Mouse (Mus musculus) liver, embryonic 16.5 days (tissue): ENCODE data around the gene Krtap1-4. TPM values are rescaled to one million over a fixed set of nuclear protein-coding genes. Genes with fewer than 3 reads are reported as not detected.
"Not testable (repeated sequence)": the region's sequence is repeated elsewhere in the genome, so short reads cannot be mapped to it uniquely, and the experiment has no call there.

ENCODE experiments used
- ATAC-seq: fragments of 200-750 bp; cut with Nextera tagmentation; 2 replicates; pipeline ENCODE4 v1.8.0; 2017; ENCODE audit warnings: low read depth, mild to moderate bottlenecking, moderate number of reproducible peaks, moderate library complexity
- H3K27ac ChIP-seq: fragments of 300-500 bp; sonication (generic); 2 replicates; pipeline ENCODE4 v1.5.1; 2014; ENCODE audit warnings: mild to moderate bottlenecking, low read length
- H3K27me3 ChIP-seq: fragments of 300-500 bp; sonication (generic); 2 replicates; pipeline ENCODE4 v1.6.1; 2014; ENCODE audit warnings: low read depth, low read length, mixed read lengths; ENCODE audit not compliant: control insufficient read depth, insufficient read depth
- H3K36me3 ChIP-seq: fragments of 300-500 bp; sonication (generic); 2 replicates; pipeline ENCODE4 v1.6.1; 2014; ENCODE audit warnings: mild to moderate bottlenecking; ENCODE audit not compliant: control insufficient read depth, insufficient read depth
- H3K4me1 ChIP-seq: fragments of 300-500 bp; sonication (generic); 2 replicates; pipeline ENCODE4 v1.6.1; 2014; ENCODE audit warnings: low read depth, low read length, mixed read lengths; ENCODE audit not compliant: control insufficient read depth
- H3K4me2 ChIP-seq: fragments of 300-500 bp; sonication (generic); 2 replicates; pipeline ENCODE4 v1.6.1; 2014; ENCODE audit warnings: low read depth, low read length, mixed read lengths
- H3K4me3 ChIP-seq: fragments of 300-500 bp; sonication (generic); 2 replicates; pipeline ENCODE4 v1.5.1; 2014; ENCODE audit warnings: low read depth, mild to moderate bottlenecking, low read length
- H3K9ac ChIP-seq: fragments of 300-500 bp; sonication (generic); 2 replicates; pipeline ENCODE4 v1.6.1; 2014; ENCODE audit warnings: low read depth, low read length
- H3K9me3 ChIP-seq: fragments of 300-500 bp; sonication (generic); replicated peaks from 2 replicates; pipeline ENCODE4 v1.6.1; 2016; ENCODE audit warnings: low read length; ENCODE audit not compliant: control insufficient read depth
- WGBS: fragments of 180-500 bp; shearing (Covaris S2); extraction: QIAGEN DNeasy Blood & Tissue Kit; methylation state at CpG from one replicate; pipeline ENCODE4 v1.1.7; 2014; ENCODE audit not compliant: insufficient replicate concordance; 5-methylcytosine and 5-hydroxymethylcytosine counted together
- polyA plus RNA-seq: library from polyadenylated mRNA; unstranded; fragments of >200 nt; fragmentation: Nextera tagmentation; extraction: Ambion mirVana; gene quantifications from 2 replicates; pipeline ENCODE4 v1.2.1, GENCODE M21; 2015

The Krtap1-4 gene
- polyA plus RNA-seq = not detected in 2 replicates

DNA sequence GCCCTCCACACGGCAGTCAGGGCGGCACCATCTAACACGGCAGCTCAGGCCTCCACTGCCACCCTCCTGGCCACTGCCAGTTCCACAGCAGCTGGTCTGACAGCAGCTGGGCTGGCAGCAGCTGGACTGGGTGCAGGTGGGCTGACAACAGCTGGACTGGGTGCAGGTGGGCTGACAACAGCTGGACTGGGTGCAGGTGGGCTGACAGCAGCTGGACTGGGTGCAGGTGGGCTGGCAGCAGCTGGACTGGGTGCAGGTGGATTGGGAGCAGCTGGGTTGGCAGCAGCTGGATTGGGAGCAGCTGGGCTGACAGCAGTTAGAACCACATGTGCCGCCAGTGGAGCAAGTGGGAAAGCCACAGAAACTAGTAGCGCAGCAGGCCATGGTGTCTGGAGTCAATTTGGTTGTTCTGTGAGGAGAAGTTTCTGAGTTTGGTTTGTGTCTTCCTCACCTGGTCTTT is at the start of gene Krtap1-4:
TSS of gene Krtap1-4 (minus strand) at position 410 of the 460 bp plus-strand sequence.
- Histone ChIP-seq H3K4me1 (no peaks in the 10 kb centered on the region), H3K9ac (no peak within 1 kb of the TSS), H3K27ac (no peak within 1 kb of the TSS), H3K9me3 (no peaks in the 10 kb centered on the region), H3K4me2 (no peak within 1 kb of the TSS), H3K27me3 (no peaks in the 10 kb centered on the region), H3K36me3 (no peaks in the 10 kb centered on the region), H3K4me3 (no peak within 1 kb of the TSS)
- 67% methylated on average over 5 of the region's 5 CpGs for WGBS
- no peak for ATAC-seq

DNA sequence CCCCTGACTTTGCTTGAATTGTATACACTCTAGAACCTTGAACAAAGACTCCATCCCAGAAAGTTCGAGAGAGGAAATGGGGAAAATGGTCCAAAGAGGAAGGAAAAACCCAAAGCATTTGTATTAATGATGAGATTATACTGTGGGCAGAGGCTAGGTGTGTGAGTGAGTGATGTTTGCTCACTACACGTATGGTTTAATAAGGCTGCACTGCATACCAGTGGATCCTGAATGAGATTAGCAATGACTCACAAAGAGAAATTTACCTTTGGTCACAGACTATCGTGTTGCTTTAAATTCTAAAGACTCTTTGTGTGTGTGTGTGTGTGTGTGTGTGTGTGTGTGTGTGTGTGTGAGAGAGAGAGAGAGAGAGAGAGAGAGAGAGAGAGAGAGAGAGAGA is 47.4 kb upstream of the Krtap1-4 start:
- Histone ChIP-seq H3K4me3 (no peak overlapping the region), H3K4me1 (no peaks in the 10 kb centered on the region), H3K4me2 (no peak overlapping the region), H3K27ac (no peak overlapping the region), H3K36me3 (no peaks in the 10 kb centered on the region), H3K27me3 (no peaks in the 10 kb centered on the region), H3K9ac (no peak overlapping the region), H3K9me3 (no peaks in the 10 kb centered on the region)
- ATAC-seq = no peak
- 40% methylated on average over 3 of the region's 3 CpGs for WGBS

DNA sequence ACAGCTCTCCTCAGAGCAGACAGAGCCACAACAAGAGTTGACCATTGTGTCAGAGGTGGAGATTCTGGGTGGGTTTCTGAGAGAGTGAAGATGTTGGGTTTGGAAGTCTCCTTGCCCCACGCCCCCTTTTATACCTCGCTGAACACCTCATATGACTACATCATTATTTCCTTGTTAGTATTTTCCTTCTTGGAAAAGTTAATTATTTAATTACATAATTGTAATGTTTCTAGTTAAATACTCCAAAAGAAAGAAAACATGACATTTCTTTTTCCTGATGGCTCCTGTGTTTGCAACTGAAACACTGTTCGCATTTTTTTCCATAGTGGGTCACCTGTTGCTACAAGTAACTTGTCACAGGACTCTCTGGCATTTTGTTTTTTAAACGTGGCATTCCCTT is 44.7 kb upstream of the Krtap1-4 start, which contains the start of gene Krtap4-1:
TSS of gene Krtap4-1 (minus strand) at position 101 of the 400 bp plus-strand sequence.
- H3K27ac ChIP-seq = no peak within 1 kb of the TSS
- no peak for ATAC-seq
- H3K36me3 ChIP-seq = no peaks in the 10 kb centered on the region
- 56% methylated on average over 4 of the region's 4 CpGs for WGBS
- H3K4me3 ChIP-seq = no peak within 1 kb of the TSS
- no peaks in the 10 kb centered on the region for H3K4me1 ChIP-seq
- no peaks in the 10 kb centered on the region for H3K27me3 ChIP-seq
- no peak within 1 kb of the TSS for H3K9ac ChIP-seq
- H3K4me2 ChIP-seq = no peak within 1 kb of the TSS
- no peaks in the 10 kb centered on the region for H3K9me3 ChIP-seq

DNA sequence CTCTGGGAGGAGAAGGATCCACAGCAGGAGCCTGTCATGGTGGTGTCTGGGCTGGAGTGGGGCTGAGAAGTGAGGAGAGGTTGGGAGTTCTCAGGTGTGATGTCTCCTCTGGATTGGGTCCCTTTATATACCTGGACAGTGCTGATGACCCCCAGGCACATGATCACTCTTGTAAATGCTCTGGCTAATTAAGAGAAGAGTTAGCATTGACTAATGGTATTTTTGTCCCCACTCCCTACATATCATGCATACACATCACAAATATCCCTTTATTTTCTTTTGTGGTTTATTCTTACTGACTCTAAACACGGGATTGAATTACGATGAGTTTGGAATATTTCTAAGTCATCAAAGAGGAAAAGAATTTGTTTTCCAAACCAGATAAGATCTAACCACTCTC is 36.9 kb upstream of the Krtap1-4 start, which contains the start of gene Gm11562:
TSS of gene Gm11562 (minus strand) at position 101 of the 400 bp plus-strand sequence.
- Histone ChIP-seq H3K4me3 (no peak within 1 kb of the TSS), H3K9ac (no peak within 1 kb of the TSS), H3K9me3 (no peaks in the 10 kb centered on the region), H3K4me1 (no peaks in the 10 kb centered on the region), H3K36me3 (no peaks in the 10 kb centered on the region), H3K27ac (no peak within 1 kb of the TSS), H3K27me3 (no peaks in the 10 kb centered on the region), H3K4me2 (no peak within 1 kb of the TSS)
- no peak for ATAC-seq
- WGBS = 55% methylated on average over 2 of the region's 2 CpGs

DNA sequence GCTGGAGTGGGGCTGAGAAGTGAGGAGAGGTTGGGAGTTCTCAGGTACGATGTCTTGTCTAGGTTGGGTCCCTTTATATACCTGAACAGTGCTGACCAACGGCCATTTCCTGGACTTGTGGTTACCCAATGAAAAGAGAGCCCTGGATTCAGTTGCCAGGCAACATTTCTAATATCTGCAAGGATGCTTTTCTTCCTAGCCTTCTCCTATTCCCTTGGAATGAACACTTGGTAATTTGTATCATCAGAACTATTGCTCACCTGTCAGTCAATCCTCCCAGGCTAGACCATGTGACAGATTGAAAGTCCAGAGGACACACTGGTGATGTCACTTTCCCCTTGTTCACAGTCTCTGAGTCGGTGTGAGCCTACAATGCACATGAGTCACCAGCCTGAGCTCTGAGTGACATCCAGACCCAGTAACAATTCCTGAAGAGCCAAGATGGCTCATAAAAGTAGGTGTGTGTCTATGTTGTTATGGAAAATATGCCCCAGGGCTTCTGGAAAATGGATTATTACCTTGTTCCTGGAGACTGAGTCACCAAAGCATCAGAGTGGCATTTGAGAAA is 31.4 kb upstream of the Krtap1-4 start, which contains the start of gene Krtap2-4:
TSS of gene Krtap2-4 (minus strand) at position 51 of the 568 bp plus-strand sequence.
- H3K4me2 ChIP-seq = no peak within 1 kb of the TSS
- WGBS = 35% methylated on average over 3 of the region's 3 CpGs
- H3K4me1 ChIP-seq = no peaks in the 10 kb centered on the region
- no peak within 1 kb of the TSS for H3K4me3 ChIP-seq
- H3K27ac ChIP-seq = no peak within 1 kb of the TSS
- H3K9me3 ChIP-seq = no peaks in the 10 kb centered on the region
- no peaks in the 10 kb centered on the region for H3K27me3 ChIP-seq
- no peaks in the 10 kb centered on the region for H3K36me3 ChIP-seq
- H3K9ac ChIP-seq = no peak within 1 kb of the TSS
- no peak for ATAC-seq

DNA sequence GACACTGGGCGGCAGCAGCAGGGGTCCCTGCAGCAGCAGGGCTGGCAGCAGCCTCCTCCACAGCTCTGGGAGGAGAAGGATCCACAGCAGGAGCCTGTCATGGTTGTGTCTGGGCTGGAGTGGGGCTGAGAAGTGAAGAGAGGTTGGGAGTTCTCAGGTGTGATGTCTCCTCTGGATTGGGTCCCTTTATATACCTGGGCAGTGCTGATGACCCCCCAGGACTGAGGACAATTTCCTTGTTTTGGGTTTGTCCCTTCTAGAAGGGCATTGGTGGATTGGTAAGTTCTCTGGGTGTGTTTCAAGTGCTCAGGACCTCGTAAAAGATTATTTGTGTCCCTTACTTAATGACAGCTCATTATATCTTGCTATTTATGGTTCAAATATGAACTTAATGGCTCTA is 26.6 kb upstream of the Krtap1-4 start, which contains the start of gene Gm11937:
TSS of gene Gm11937 (minus strand) at position 101 of the 400 bp plus-strand sequence.
- H3K27ac ChIP-seq = not testable (repeated sequence)
- WGBS = 43% methylated on average over 2 of the region's 2 CpGs

DNA sequence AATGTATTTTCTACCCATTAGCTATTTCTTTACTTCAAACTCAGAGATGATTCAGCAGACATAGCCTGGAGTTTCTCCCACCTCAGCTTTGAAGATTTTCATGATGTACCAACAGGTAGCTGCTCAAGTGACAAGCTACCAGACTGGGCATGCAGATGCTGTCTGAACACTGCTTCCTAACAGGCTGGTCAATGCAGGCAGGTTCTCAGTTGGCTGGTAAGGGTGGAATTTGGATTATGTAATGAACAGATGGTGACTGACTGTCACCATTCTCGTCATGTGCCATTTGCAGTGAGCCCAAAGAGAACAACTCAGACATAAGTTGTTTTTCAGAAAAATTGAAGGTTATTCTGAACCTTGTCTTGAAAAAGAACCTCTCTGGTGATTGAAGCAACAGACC is 25.7 kb upstream of the Krtap1-4 start:
- 39% methylated on average over 1 of the region's 1 CpGs for WGBS
- Histone ChIP-seq H3K9ac (no peak overlapping the region), H3K27me3 (no peaks in the 10 kb centered on the region), H3K36me3 (no peaks in the 10 kb centered on the region), H3K4me1 (no peaks in the 10 kb centered on the region), H3K27ac (no peak overlapping the region), H3K9me3 (no peaks in the 10 kb centered on the region), H3K4me3 (no peak overlapping the region), H3K4me2 (no peak overlapping the region)
- no peak for ATAC-seq

More for the DNA sequence above, 26.6 kb upstream of the Krtap1-4 start, which contains the start of gene Gm11937:
- H3K4me1 ChIP-seq, H3K4me2 ChIP-seq, H3K4me3 ChIP-seq, H3K36me3 ChIP-seq, H3K9ac ChIP-seq, H3K27me3 ChIP-seq, ATAC-seq, H3K9me3 ChIP-seq: not testable (repeated sequence)

DNA sequence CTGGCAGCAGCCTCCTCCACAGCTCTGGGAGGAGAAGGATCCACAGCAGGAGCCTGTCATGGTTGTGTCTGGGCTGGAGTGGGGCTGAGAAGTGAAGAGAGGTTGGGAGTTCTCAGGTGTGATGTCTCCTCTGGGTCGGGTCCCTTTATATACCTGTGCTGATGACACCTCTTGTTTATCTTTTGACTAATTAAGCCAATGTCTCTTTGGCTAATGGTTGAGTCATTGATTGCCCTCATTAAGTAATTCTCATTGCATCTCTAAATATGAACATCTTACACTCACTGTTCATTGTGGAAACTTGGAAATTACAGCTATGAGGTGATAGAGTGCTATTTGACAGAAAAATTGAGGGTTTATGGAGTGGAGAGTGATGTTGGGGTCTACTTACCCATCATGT is 19.8 kb upstream of the Krtap1-4 start, which contains the start of gene Gm11938:
TSS of gene Gm11938 (minus strand) at position 101 of the 400 bp plus-strand sequence.
- not testable (repeated sequence) for H3K9ac ChIP-seq, H3K27me3 ChIP-seq, H3K4me1 ChIP-seq, H3K4me3 ChIP-seq, H3K27ac ChIP-seq, H3K9me3 ChIP-seq, ATAC-seq, H3K36me3 ChIP-seq, H3K4me2 ChIP-seq
- WGBS = 36% methylated on average over 1 of the region's 1 CpGs

DNA sequence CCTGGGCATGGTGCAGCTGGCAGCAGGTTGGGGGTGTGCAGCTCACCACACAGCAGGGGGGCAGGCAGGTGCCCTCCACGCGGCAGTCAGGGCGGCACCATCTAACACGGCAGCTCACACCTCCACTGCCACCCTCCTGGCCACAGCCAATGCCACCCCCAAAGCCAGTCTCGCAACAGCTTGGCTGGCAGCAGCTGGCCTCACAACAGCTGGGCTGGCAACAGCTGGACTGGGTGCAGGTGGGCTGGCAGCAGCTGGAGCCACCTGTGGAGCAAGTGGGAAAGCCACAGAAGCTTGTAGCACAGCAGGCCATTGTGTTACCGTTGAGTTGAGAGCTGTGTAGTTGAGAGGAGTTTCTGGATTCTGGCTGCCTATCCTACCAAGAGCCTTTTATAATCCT is 14.3 kb upstream of the Krtap1-4 start, which contains the start of gene Krtap9-3:
TSS of gene Krtap9-3 (minus strand) at position 364 of the 400 bp plus-strand sequence.
- not testable (repeated sequence) for H3K4me1 ChIP-seq, H3K4me3 ChIP-seq, H3K27ac ChIP-seq, H3K36me3 ChIP-seq, H3K9ac ChIP-seq, H3K9me3 ChIP-seq, H3K27me3 ChIP-seq, ATAC-seq, H3K4me2 ChIP-seq
- 76% methylated on average over 4 of the region's 6 CpGs for WGBS
